Mouse (Mus musculus) lung, postnatal 0 days (tissue): ENCODE measurements around the gene Sde2. TPM values are rescaled to one million over a fixed set of nuclear protein-coding genes. Genes with fewer than 3 reads are reported as not detected.
"Not testable (repeated sequence)": the region's sequence is repeated elsewhere in the genome, so short reads cannot be mapped to it uniquely, and the experiment has no call there.

ENCODE experiments used
- ATAC-seq: fragments of 200-750 bp; cut with Nextera tagmentation; 2 replicates; pipeline ENCODE4 v1.8.0; 2017; ENCODE audit warnings: moderate library complexity
- DNase-seq: peaks from one replicate; pipeline ENCODE4 v3.0.0-alpha.2; 2016; ENCODE audit warnings: low spot score
- H3K27ac ChIP-seq: fragments of 300-500 bp; sonication (generic); 2 replicates; pipeline ENCODE4 v1.5.1; 2014; ENCODE audit warnings: antibody characterized with exemption, mild to moderate bottlenecking, low read length, mixed read lengths
- H3K27me3 ChIP-seq: fragments of 300-500 bp; sonication (generic); replicated peaks from 2 replicates; pipeline ENCODE4 v1.6.1; 2014; ENCODE audit warnings: low read length, mixed read lengths; ENCODE audit not compliant: insufficient read depth
- H3K36me3 ChIP-seq: fragments of 300-500 bp; sonication (generic); 2 replicates; pipeline ENCODE4 v1.6.1; 2014; ENCODE audit warnings: low read length, mixed read lengths; ENCODE audit not compliant: insufficient read depth
- H3K4me1 ChIP-seq: fragments of 300-500 bp; sonication (generic); 2 replicates; pipeline ENCODE4 v1.6.1; 2014; ENCODE audit warnings: antibody characterized with exemption, low read depth, low read length, mixed read lengths; ENCODE audit not compliant: insufficient read depth
- H3K4me2 ChIP-seq: fragments of 300-500 bp; sonication (generic); replicated peaks from 2 replicates; pipeline ENCODE4 v1.6.1; 2014; ENCODE audit warnings: low read depth, mild to moderate bottlenecking, low read length, moderate library complexity, mixed read lengths
- H3K4me3 ChIP-seq: fragments of 300-500 bp; sonication (generic); 2 replicates; pipeline ENCODE4 v1.5.1; 2014; ENCODE audit warnings: low read depth, low read length
- H3K9ac ChIP-seq: fragments of 300-500 bp; sonication (generic); replicated peaks from 2 replicates; pipeline ENCODE4 v1.6.1; 2014; ENCODE audit warnings: low read depth, mild to moderate bottlenecking
- H3K9me3 ChIP-seq: fragments of 300-500 bp; sonication (generic); 2 replicates; pipeline ENCODE4 v1.6.1; 2016; ENCODE audit warnings: low read length, mixed read lengths
- CTCF ChIP-seq: IDR thresholded peaks from 2 replicates; pipeline ENCODE4 v1.5.1; 2016; ENCODE audit warnings: antibody characterized with exemption, mild to moderate bottlenecking
- EP300 ChIP-seq: IDR thresholded peaks from 2 replicates; pipeline ENCODE4 v1.6.1; 2016; ENCODE audit warnings: antibody characterized with exemption, mild to moderate bottlenecking, control low read depth
- WGBS: fragments of 180-500 bp; shearing (Covaris S2); extraction: QIAGEN DNeasy Blood & Tissue Kit; methylation state at CpG from one replicate; pipeline ENCODE4 v1.1.7; 2014; 5-methylcytosine and 5-hydroxymethylcytosine counted together
- polyA plus RNA-seq: library from polyadenylated mRNA; unstranded; fragments of >200 nt; fragmentation: Nextera tagmentation; extraction: Ambion mirVana; gene quantifications from 2 replicates; pipeline ENCODE4 v1.2.1, GENCODE M21; 2015

Sde2 gene
- polyA plus RNA-seq, 1 experiment from 2014 or later: 21.2 TPM

- H3K4me3 ChIP-seq: no peak overlapping the region
- no peak overlapping the region for H3K27ac ChIP-seq
- H3K4me2 ChIP-seq: 0 out of 2 replicates have a peak overlapping the region, but pooled peaks have one; percentile 8
- TF ChIP-seq EP300 (no peak), CTCF (no peak)
- H3K36me3 ChIP-seq: no peaks in the 10 kb centered on the region
- no peaks in the 10 kb centered on the region for H3K27me3 ChIP-seq
- ATAC-seq (0 out of 2 replicates have a peak, but pooled peaks have one; percentile 18), DNase-seq (no peak)
- peaks cover 8% of the 10 kb centered on the region; the same call in 1 of the 2 replicates for H3K4me1 ChIP-seq
- 78% methylated on average over 11 of the region's 11 CpGs for whole genome bisulfite sequencing
- H3K9me3 ChIP-seq: no peaks in the 10 kb centered on the region
- H3K9ac ChIP-seq: no peak overlapping the region
Measured at GRCm38 (mm10) chr1:180830175-180830574, 20.8 kb upstream of the Sde2 start.

- TF ChIP-seq EP300 (no peak), CTCF (no peak)
Measured at GRCm38 (mm10) chr1:180830588-180831346, 20.2 kb upstream of the Sde2 start.

GRCm38 (mm10) chr1:180835273-180836015 lies 15.5 kb upstream of the Sde2 start:
- DNase-seq (peak; percentile 43), ATAC-seq (no peak)
- TF ChIP-seq EP300 (no peak), CTCF (no peak)
- Histone ChIP-seq H3K4me3 (no peak overlapping the region), H3K4me2 (no peak overlapping the region), H3K9ac (no peak overlapping the region), H3K27me3 (no peaks in the 10 kb centered on the region), H3K9me3 (no peaks in the 10 kb centered on the region), H3K27ac (no peak overlapping the region), H3K4me1 (peaks cover 2% of the 10 kb centered on the region; the same call in 1 of the 2 replicates), H3K36me3 (no peaks in the 10 kb centered on the region)
- WGBS: 82% methylated on average over 10 of the region's 10 CpGs

More at GRCm38 (mm10) chr1:180830588-180831346, 20.2 kb upstream of the Sde2 start:
- H3K9ac ChIP-seq: no peak overlapping the region
- H3K4me2 ChIP-seq: 0 out of 2 replicates have a peak overlapping the region, but pooled peaks have one; percentile 8
- no peak overlapping the region for H3K27ac ChIP-seq
- WGBS: 25% methylated on average over 14 of the region's 14 CpGs
- no peak overlapping the region for H3K4me3 ChIP-seq
- H3K9me3 ChIP-seq: no peaks in the 10 kb centered on the region
- DNase-seq (peak; percentile 41), ATAC-seq (peak; percentile 34)
- H3K27me3 ChIP-seq: no peaks in the 10 kb centered on the region
- no peaks in the 10 kb centered on the region for H3K36me3 ChIP-seq
- H3K4me1 ChIP-seq: peaks cover 8% of the 10 kb centered on the region; the same call in 1 of the 2 replicates

- DNase-seq, H3K27me3 ChIP-seq, H3K36me3 ChIP-seq, H3K4me2 ChIP-seq, H3K9ac ChIP-seq, H3K9me3 ChIP-seq, H3K27ac ChIP-seq, H3K4me3 ChIP-seq, ATAC-seq, H3K4me1 ChIP-seq: not testable (repeated sequence)
- 82% methylated on average over 5 of the region's 8 CpGs for WGBS
Measured at GRCm38 (mm10) chr1:180836467-180836866, 14.5 kb upstream of the Sde2 start.

GRCm38 (mm10) chr1:180837186-180837585 lies 13.7 kb upstream of the Sde2 start:
- TF ChIP-seq EP300: no peak
- no peak for TF ChIP-seq CTCF
- Histone ChIP-seq H3K27me3 (no peaks in the 10 kb centered on the region), H3K4me1 (no peaks in the 10 kb centered on the region), H3K4me2 (no peak overlapping the region), H3K9ac (no peak overlapping the region), H3K4me3 (no peak overlapping the region), H3K27ac (no peak overlapping the region), H3K36me3 (no peaks in the 10 kb centered on the region), H3K9me3 (no peaks in the 10 kb centered on the region)
- ATAC-seq (no peak), DNase-seq (no peak)
- 59% methylated on average over 5 of the region's 5 CpGs for WGBS

- TF ChIP-seq EP300: no peak
- TF ChIP-seq CTCF: no peak
- DNase-seq: no peak
- H3K4me1 ChIP-seq: no peaks in the 10 kb centered on the region
- 37% methylated on average over 6 of the region's 6 CpGs for WGBS
- H3K9ac ChIP-seq: no peak overlapping the region
- H3K9me3 ChIP-seq: no peaks in the 10 kb centered on the region
- H3K27ac ChIP-seq: no peak overlapping the region
- no peaks in the 10 kb centered on the region for H3K36me3 ChIP-seq
- no peak overlapping the region for H3K4me2 ChIP-seq
- no peaks in the 10 kb centered on the region for H3K27me3 ChIP-seq
- ATAC-seq: no peak
- H3K4me3 ChIP-seq: no peak overlapping the region
Measured at GRCm38 (mm10) chr1:180838014-180838413, 12.9 kb upstream of the Sde2 start.
